Mouse (Mus musculus): Measurements from ENCODE around the gene Gm11938.

Gm11938 gene

DNA sequence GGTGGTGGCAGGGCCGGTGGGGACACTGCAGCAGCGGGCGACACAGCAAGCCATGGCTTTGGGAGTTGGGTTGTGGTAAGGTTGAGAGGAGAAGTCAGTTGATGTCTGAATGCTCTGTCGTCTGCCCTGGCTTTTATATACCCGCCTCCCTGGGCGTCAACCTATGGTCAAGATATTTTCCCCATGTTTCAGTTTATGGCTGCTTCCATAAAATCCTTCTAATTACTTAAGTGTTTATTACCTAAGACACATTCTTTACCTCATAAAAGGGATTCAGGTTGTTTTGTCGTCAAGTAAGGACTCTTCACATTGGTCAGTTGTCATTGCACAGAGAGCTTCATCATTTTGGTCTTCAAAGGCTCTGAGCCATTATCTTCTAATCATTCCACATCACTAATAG is 36.6 kb downstream of the Gm11938 start, which contains the start of gene Krtap3-1:
TSS of gene Krtap3-1 (minus strand) at position 101 of the 400 bp plus-strand sequence.
- DNase-seq: no peak

DNA sequence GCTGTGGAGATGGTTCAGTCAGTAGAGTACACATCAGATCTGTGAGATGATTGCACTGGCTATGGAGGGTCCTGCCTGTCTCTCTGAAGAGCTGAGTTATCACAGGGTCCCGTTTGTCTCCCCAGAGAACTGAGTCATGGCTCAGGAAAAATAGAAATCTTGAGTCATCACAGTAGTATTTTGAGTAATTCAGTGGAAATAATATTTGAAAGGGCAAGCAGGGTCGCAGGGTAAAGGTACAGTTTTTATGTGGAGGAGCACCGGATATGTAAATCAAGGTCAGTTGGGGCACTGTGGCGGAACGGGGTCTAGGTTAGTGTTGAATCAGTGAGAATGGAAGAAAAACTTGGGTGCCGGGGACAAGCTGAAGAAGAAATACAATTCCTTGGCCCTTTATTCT is 40.5 kb downstream of the Gm11938 start:
- no peak for DNase-seq

DNA sequence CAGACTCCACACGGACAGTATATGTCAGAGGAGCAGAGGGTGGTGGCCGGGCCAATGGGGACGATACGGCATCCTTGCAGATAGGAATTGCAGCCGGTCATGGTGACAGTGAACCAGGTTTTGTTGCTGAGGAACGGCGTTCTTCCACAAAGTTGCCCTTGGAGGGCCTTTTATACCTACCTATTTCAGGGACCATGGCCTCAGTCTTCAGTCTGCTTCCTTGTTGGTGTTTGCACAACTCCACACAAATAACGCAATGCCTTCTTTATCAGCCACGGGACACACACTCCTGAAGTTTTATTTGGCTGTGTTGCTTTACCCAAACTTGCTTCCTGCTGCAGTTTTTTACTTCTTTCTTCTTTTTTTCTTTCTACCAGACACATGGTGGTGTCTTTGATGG is 43.7 kb downstream of the Gm11938 start, which contains the start of gene Gm11939:
TSS of gene Gm11939 (minus strand) at position 101 of the 400 bp plus-strand sequence.
- DNase-seq: no peak

DNA sequence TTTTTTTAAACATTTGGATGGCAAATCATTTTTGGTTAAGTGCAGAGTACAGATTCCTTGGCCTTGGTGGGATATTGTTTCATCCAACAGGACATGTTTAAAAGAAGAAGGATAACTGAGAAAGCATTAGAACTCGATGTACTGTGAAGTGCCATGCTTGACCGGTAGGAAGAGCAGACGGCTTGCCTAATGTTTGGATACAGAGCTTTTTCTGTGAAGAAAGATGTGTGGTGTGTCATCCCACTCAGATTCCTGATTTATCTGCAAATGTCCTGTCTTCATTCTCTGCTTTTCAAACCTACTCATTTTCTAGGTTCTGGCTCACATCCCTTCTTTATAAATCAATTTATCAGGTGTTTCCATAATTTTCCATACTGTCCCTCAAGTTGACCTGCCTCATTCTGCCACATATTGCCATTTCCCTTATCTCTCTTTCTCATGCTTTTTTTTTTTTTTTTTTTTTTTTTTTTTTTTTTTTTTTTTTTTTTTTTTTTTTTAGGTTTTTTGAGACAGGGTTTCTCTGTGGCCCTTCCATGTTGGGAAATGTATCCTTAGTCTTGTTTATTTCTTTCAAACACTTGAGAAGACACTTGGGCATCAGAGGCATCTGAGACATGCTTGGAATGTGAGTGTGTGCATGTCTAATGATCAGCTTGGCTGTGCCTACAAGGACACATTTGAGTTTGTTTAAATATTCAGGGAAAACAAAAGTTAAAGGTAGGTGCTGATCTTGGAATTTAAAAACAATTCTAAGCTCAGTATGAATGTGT is 44.9 kb downstream of the Gm11938 start:
- DNase-seq: no peak

DNA sequence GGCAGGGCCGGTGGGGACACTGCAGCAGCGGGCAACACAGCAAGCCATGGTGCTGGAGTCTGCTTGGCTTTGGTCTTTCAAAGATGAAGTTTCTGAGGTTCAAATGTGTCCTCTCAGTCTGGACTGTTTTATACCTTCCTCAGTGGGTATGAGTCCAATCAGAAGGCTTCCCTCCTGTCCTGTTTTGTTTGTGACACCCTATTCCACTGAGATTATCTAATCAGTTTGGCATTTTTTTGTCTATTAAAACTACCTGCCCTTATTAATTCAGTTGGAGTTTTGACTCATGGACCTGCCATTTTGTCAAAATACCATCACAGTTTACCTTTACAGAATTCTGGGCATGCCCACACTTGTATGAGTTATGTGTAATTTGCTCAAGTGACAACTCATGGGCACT is 46.4 kb downstream of the Gm11938 start, which contains the start of gene Krtap3-2:
TSS of gene Krtap3-2 (minus strand) at position 101 of the 400 bp plus-strand sequence.
- no peak for DNase-seq

DNA sequence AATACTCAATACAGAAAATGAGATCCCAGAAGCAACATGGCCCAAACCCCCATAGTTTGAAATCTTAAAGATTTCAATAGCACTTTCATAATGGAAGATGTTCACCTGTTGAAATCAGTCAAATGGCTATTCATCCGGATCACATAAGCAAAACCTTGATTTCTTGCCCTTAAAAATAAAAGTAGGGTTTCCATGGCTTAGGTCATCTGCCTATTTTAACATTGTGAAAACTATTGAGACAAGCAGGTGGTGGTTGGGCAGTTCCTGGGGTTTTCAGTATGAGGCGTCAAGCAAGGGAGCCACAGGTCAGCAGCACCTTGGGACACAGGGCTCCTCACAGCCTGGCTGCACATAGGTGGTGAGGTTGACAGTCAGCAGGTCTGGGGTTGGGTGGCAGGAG is 46.9 kb downstream of the Gm11938 start:
- no peak for DNase-seq

Measured in cerebellum, adult 8-10 months (tissue).